ENCODE assay signal across 13 mouse cellular contexts in the genomic region with DNA sequence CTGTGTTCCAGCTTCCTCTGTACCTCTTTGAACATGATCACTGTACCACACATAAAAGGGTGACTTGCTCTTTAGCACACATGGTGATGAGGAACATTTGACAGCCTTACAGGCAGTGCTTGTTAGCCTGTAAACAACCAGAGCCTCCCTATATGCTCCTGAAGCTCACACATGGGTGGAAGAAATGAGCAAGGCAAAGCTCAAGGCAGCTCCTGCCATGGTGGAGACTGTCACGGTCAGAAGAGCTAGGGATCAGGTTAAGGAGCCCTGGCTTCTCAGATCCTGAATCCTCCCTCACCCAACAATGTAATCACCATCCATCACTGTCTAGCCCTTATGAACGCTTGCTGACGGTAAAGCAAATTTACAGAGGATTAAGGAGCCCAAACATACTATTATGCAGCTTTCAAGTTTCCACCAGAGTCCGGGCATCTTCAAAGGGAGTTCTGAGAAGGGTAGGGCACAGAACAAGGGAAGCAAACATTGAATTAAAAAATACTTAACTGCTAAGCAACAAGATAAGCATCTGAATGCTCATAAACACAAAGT.
DNase-seq lines count a peak whose midpoint lies in the region; ATAC-seq and TF ChIP-seq lines count a peak whose summit lies in the region.
"Had no signal": no experiment of that assay in that cellular context is flagged by ENCODE, and none has a peak within 500 bp of the region (broad histone marks: within the 10 kb centered on the region; RNA-seq: fewer than 3 reads in every experiment).

No protein-coding gene starts in this region.

- DNase-seq in hindbrain, embryonic 10.5 days (ENCODE audit: low spot score) = no peak
- DNase-seq in hindbrain, embryonic 14.5 days (ENCODE audit: low spot score) = no peak
- peak; percentile 33 for DNase-seq in lung, postnatal 0 days (ENCODE audit: low spot score)
- DNase-seq in lung, postnatal 25 days (ENCODE audit: low spot score) = no peak
- DNase-seq in left cerebral cortex, postnatal 4 days = no peak
- DNase-seq in thymus, adult 2 months = no peak
- DNase-seq: B cell, adult 2 months; cerebellum, postnatal 10 days; gastrocnemius, postnatal 36 days; kidney, adult 8-10 months; liver, postnatal 0 days had no signal

- TF ChIP-seq EP300 in lung, postnatal 0 days (IDR thresholded peaks at IDR 0.05) = peak; percentile 54; the same call in 1 of the 2 replicates

- H3K4me1 ChIP-seq in hindbrain, embryonic 10.5 days (replicated peaks) = peaks cover 13% of the 10 kb centered on the region
- no peaks in the 10 kb centered on the region; the same call in 1 of the 2 replicates for H3K4me1 ChIP-seq in hindbrain, embryonic 14.5 days (replicated peaks; ENCODE audit: control insufficient read depth, insufficient read depth, low read length)
- H3K4me1 ChIP-seq in lung, postnatal 0 days (ENCODE audit: insufficient read depth, low read depth, low read length) = no peaks in the 10 kb centered on the region
- peaks cover 4% of the 10 kb centered on the region; the same call in 1 of the 2 replicates for H3K4me1 ChIP-seq in embryonic fibroblast, embryonic 13.5 days (ENCODE audit: control insufficient read depth, insufficient read depth, low read length)
- H3K4me1 ChIP-seq in stomach, embryonic 15.5 days = peaks cover 4% of the 10 kb centered on the region; the same call in 1 of the 2 replicates
- no peaks in the 10 kb centered on the region for H3K4me1 ChIP-seq in thymus, adult 2 months (replicated peaks; ENCODE audit: control insufficient read depth, insufficient read depth, low read length)

- intact Hi-C loops in left cerebral cortex, postnatal 4 days (cut with DNase I) = loop anchor here (10.0 kb wide), 1 partner anchor 117 kb away; the partner anchor contains the start of gene Samd5

- no peak for TF ChIP-seq POLR2A in embryonic fibroblast, embryonic 13.5 days (IDR thresholded peaks at IDR 0.05; ENCODE audit: low read depth, low read length)
- no peak for TF ChIP-seq POLR2A in thymus, adult 2 months (IDR thresholded peaks at IDR 0.05; ENCODE audit: control insufficient read depth, extremely low read depth, insufficient read depth, low read length, poor library complexity)

- no peaks in the 10 kb centered on the region for H3K36me3 ChIP-seq in hindbrain, embryonic 10.5 days
- H3K36me3 ChIP-seq in hindbrain, embryonic 14.5 days (replicated peaks; ENCODE audit: control insufficient read depth, insufficient read depth) = no peaks in the 10 kb centered on the region
- H3K36me3 ChIP-seq in lung, postnatal 0 days (ENCODE audit: insufficient read depth, low read length) = no peaks in the 10 kb centered on the region
- H3K36me3 ChIP-seq in stomach, embryonic 15.5 days = no peaks in the 10 kb centered on the region
- H3K36me3 ChIP-seq in thymus, adult 2 months (ENCODE audit: control insufficient read depth, insufficient read depth, low read length) = no peaks in the 10 kb centered on the region

- H3K4me3 ChIP-seq in hindbrain, embryonic 10.5 days = no peak overlapping the region
- H3K4me3 ChIP-seq in hindbrain, embryonic 14.5 days (replicated peaks; ENCODE audit: low read length) = no peak overlapping the region
- H3K4me3 ChIP-seq in lung, postnatal 0 days (ENCODE audit: low read depth, low read length) = no peak overlapping the region
- H3K4me3 ChIP-seq in embryonic fibroblast, embryonic 13.5 days (ENCODE audit: insufficient read depth, low read length) = no peak overlapping the region
- H3K4me3 ChIP-seq in stomach, embryonic 15.5 days (replicated peaks) = no peak overlapping the region
- no peak overlapping the region for H3K4me3 ChIP-seq in thymus, adult 2 months (ENCODE audit: control insufficient read depth, insufficient read depth, low read length)

- no peak for TF ChIP-seq CTCF in lung, postnatal 0 days (IDR thresholded peaks at IDR 0.05)
- TF ChIP-seq CTCF in embryonic fibroblast, embryonic 13.5 days (IDR thresholded peaks at IDR 0.05; ENCODE audit: borderline replicate concordance, insufficient read depth, low read length) = no peak
- no peak for TF ChIP-seq CTCF in thymus, adult 2 months (IDR thresholded peaks at IDR 0.05; ENCODE audit: borderline replicate concordance, control insufficient read depth, extremely low read depth, insufficient read depth, low read length, poor library complexity)

- no peaks in the 10 kb centered on the region for H3K27me3 ChIP-seq in hindbrain, embryonic 10.5 days (ENCODE audit: insufficient read depth, poor library complexity, severe bottlenecking)
- H3K27me3 ChIP-seq in hindbrain, embryonic 14.5 days (ENCODE audit: control insufficient read depth, insufficient read depth, low read length) = no peaks in the 10 kb centered on the region
- H3K27me3 ChIP-seq in lung, postnatal 0 days (replicated peaks; ENCODE audit: insufficient read depth, low read length) = no peaks in the 10 kb centered on the region
- H3K27me3 ChIP-seq in stomach, embryonic 15.5 days (replicated peaks) = no peaks in the 10 kb centered on the region
- H3K27me3 ChIP-seq in thymus, adult 2 months (ENCODE audit: control insufficient read depth, insufficient read depth, low read length) = no peaks in the 10 kb centered on the region

- no peaks in the 10 kb centered on the region for H3K9me3 ChIP-seq in hindbrain, embryonic 10.5 days
- no peaks in the 10 kb centered on the region for H3K9me3 ChIP-seq in hindbrain, embryonic 14.5 days (ENCODE audit: control insufficient read depth, low read length)
- H3K9me3 ChIP-seq in lung, postnatal 0 days (ENCODE audit: low read length) = no peaks in the 10 kb centered on the region
- H3K9me3 ChIP-seq in stomach, embryonic 15.5 days = no peaks in the 10 kb centered on the region

- H3K4me2 ChIP-seq in hindbrain, embryonic 14.5 days (replicated peaks) = no peak overlapping the region
- no peak overlapping the region for H3K4me2 ChIP-seq in lung, postnatal 0 days (replicated peaks; ENCODE audit: low read depth, low read length)
- H3K4me2 ChIP-seq in stomach, embryonic 15.5 days = 0 out of 2 replicates have a peak overlapping the region, but pooled peaks have one; percentile 8

- 0 out of 2 replicates have a peak overlapping the region, but pooled peaks have one; percentile 35 for H3K27ac ChIP-seq in hindbrain, embryonic 10.5 days
- H3K27ac ChIP-seq in hindbrain, embryonic 14.5 days = no peak overlapping the region
- no peak overlapping the region for H3K27ac ChIP-seq in lung, postnatal 0 days (ENCODE audit: low read length)
- H3K27ac ChIP-seq in embryonic fibroblast, embryonic 13.5 days (ENCODE audit: insufficient read depth, low read length) = peak overlapping the region; percentile 96
- peak overlapping the region; percentile 84 for H3K27ac ChIP-seq in stomach, embryonic 15.5 days
- H3K27ac ChIP-seq in thymus, adult 2 months (ENCODE audit: control insufficient read depth, insufficient read depth, low read length) = no peak overlapping the region

- 51% methylated on average over 4 of the region's 4 CpGs for WGBS in hindbrain, embryonic 10.5 days
- WGBS in hindbrain, embryonic 14.5 days = 29% methylated on average over 4 of the region's 4 CpGs
- 15% methylated on average over 4 of the region's 4 CpGs for WGBS in lung, postnatal 0 days
- 16% methylated on average over 4 of the region's 4 CpGs for WGBS in stomach, embryonic 15.5 days
- WGBS in thymus, adult 2 months = 91% methylated on average over 4 of the region's 4 CpGs

- no peak overlapping the region for H3K9ac ChIP-seq in hindbrain, embryonic 14.5 days
- no peak overlapping the region for H3K9ac ChIP-seq in lung, postnatal 0 days (replicated peaks; ENCODE audit: low read depth)
- no peak overlapping the region for H3K9ac ChIP-seq in stomach, embryonic 15.5 days
- H3K9ac ChIP-seq: liver, postnatal 0 days had no signal

- ATAC-seq in hindbrain, embryonic 14.5 days (ENCODE audit: low FRiP score) = no peak
- ATAC-seq in lung, postnatal 0 days = peak; percentile 57
- ATAC-seq in stomach, embryonic 15.5 days (ENCODE audit: insufficient read depth, low FRiP score, low read depth) = peak; percentile 86
- ATAC-seq: liver, postnatal 0 days had no signal

Comparison
In these comparisons a context has a peak if more than half of its experiments do, and no peak if none do; other contexts are left out.
1. H3K27ac ChIP-seq: peak in hindbrain, embryonic 10.5 days (single experiment), embryonic fibroblast, embryonic 13.5 days (single experiment) and stomach, embryonic 15.5 days (single experiment); none in hindbrain, embryonic 14.5 days (single experiment), lung, postnatal 0 days (single experiment) and thymus, adult 2 months (single experiment).